Mouse (Mus musculus) left cerebral cortex, adult 2 months (tissue): ENCODE data around the gene Abl1. TPM values are rescaled to one million over a fixed set of nuclear protein-coding genes. Genes with fewer than 3 reads are reported as not detected.
"Not testable (repeated sequence)": the region's sequence is repeated elsewhere in the genome, so short reads cannot be mapped to it uniquely, and the experiment has no call there.

Source experiments
- DNase-seq, 2 experiments: peaks; one replicate each; pipeline ENCODE4 v3.0.0; 2021 to 2022; ENCODE audit warnings: low spot score in 2 of 2, mixed read lengths in 1 of 2; ENCODE audit errors: extremely low spot score in 1 of 2
- H3K27ac ChIP-seq: fragments of 200-600 bp; 2 replicates; pipeline ENCODE4 v1.8.1; 2022
- H3K4me3 ChIP-seq: fragments of 200-600 bp; 2 replicates; pipeline ENCODE4 v1.8.1; 2022
- CTCF ChIP-seq: fragments of 200-600 bp; IDR thresholded peaks from 2 replicates; pipeline ENCODE4 v1.8.1; 2022; ENCODE audit warnings: antibody characterized with exemption, mild to moderate bottlenecking, moderate library complexity
- intact Hi-C: fragments of 180-260 bp; cut with DNase I; formaldehyde crosslinking; loops from one replicate; pipeline ENCODE4 v1.15.1; 2025
- total RNA-seq, 2 experiments: library from RNA; stranded (reverse); gene quantifications; 2 replicates each; pipeline ENCODE4 v1.2.3; 2021

The Abl1 gene
- total RNA-seq, 2 experiments from 2014 or later = 41.0 to 43.2 TPM

GRCm38 (mm10) chr2:31656374-31656773, 31.8 kb upstream of the Abl1 start:
- Histone ChIP-seq H3K27ac (no peak overlapping the region), H3K4me3 (no peak overlapping the region)
- DNase-seq = no peak
- no peak for TF ChIP-seq CTCF
- intact Hi-C loops = no loop called here

GRCm38 (mm10) chr2:31662939-31663803, 25.0 kb upstream of the Abl1 start:
- H3K4me3 ChIP-seq = no peak overlapping the region
- no peak for DNase-seq
- TF ChIP-seq CTCF = no peak
- no peak overlapping the region for H3K27ac ChIP-seq
- intact Hi-C loops = no loop called here

- intact Hi-C loops = no loop called here
- no peak overlapping the region for H3K4me3 ChIP-seq
- H3K27ac ChIP-seq = no peak overlapping the region
- DNase-seq = no peak
- TF ChIP-seq CTCF = no peak
These were observed 24.4 kb upstream of the Abl1 start for GRCm38 (mm10) chr2:31663804-31664180.

- intact Hi-C loops = no loop called here
- no peak for DNase-seq
- Histone ChIP-seq H3K27ac (no peak overlapping the region), H3K4me3 (no peak overlapping the region)
- peak; percentile 37 for TF ChIP-seq CTCF
These were observed 20.8 kb upstream of the Abl1 start for GRCm38 (mm10) chr2:31667332-31667731.

- Histone ChIP-seq H3K27ac (peak within 1 kb of the TSS; percentile 44), H3K4me3 (peak within 1 kb of the TSS; percentile 81)
- TF ChIP-seq CTCF = no peak
- intact Hi-C loops = loop anchor here (5.0 kb wide), 1 partner anchor 307 kb away; no protein-coding TSS in a partner anchor
- DNase-seq = peak; percentile 82 to 90
These were observed 17.6 kb upstream of the Abl1 start, which contains the start of gene Exosc2 for GRCm38 (mm10) chr2:31670551-31671035. Exosc2 (plus strand) TSS chr2:31670715.

GRCm38 (mm10) chr2:31678641-31679040, 9.5 kb upstream of the Abl1 start:
- Histone ChIP-seq H3K4me3 (no peak overlapping the region), H3K27ac (no peak overlapping the region)
- intact Hi-C loops = no loop called here
- TF ChIP-seq CTCF = no peak; the same call in 1 of the 2 replicates
- DNase-seq = no peak

- intact Hi-C loops = loop anchor here (5.0 kb wide), 1 partner anchor 206 kb away; the partner anchor contains the start of gene Lamc3
- not testable (repeated sequence) for H3K4me3 ChIP-seq, H3K27ac ChIP-seq, DNase-seq
- TF ChIP-seq CTCF = peak; percentile 42
These were observed 7.0 kb upstream of the Abl1 start for GRCm38 (mm10) chr2:31681051-31681707.

GRCm38 (mm10) chr2:31681731-31682235, 6.4 kb upstream of the Abl1 start:
- Histone ChIP-seq H3K27ac (no peak overlapping the region), H3K4me3 (no peak overlapping the region)
- no peak for DNase-seq
- intact Hi-C loops = loop anchor here (5.0 kb wide), 1 partner anchor 206 kb away; the partner anchor contains the start of gene Lamc3
- no peak for TF ChIP-seq CTCF

- no peak overlapping the region for H3K27ac ChIP-seq
- intact Hi-C loops = loop anchor here (1.0 to 5.0 kb wide), 2 partner anchors 102 to 204 kb away; partner anchors contain the start of gene Lamc3
- DNase-seq = peak; percentile 49 to 53
- no peak overlapping the region for H3K4me3 ChIP-seq
- peak; percentile 84 for TF ChIP-seq CTCF
These were observed 4.5 kb upstream of the Abl1 start for GRCm38 (mm10) chr2:31683666-31684065.

- peak in 1 of 2 experiments; percentile 20 for DNase-seq
- TF ChIP-seq CTCF = no peak
- intact Hi-C loops = no loop called here
- H3K27ac ChIP-seq = peak overlapping the region; percentile 96
- peak overlapping the region; percentile 100 for H3K4me3 ChIP-seq
These were observed 869 bp downstream of the Abl1 start for GRCm38 (mm10) chr2:31689045-31689444.

GRCm38 (mm10) chr2:31690063-31690462, 1.9 kb downstream of the Abl1 start:
- TF ChIP-seq CTCF = no peak
- intact Hi-C loops = no loop called here

GRCm38 (mm10) chr2:31698209-31698608, 10.0 kb downstream of the Abl1 start:
- DNase-seq = no peak
- intact Hi-C loops = no loop called here

More at GRCm38 (mm10) chr2:31690063-31690462, 1.9 kb downstream of the Abl1 start:
- DNase-seq = no peak
- Histone ChIP-seq H3K4me3 (peak overlapping the region; percentile 100), H3K27ac (no peak overlapping the region)

More at GRCm38 (mm10) chr2:31698209-31698608, 10.0 kb downstream of the Abl1 start:
- H3K27ac ChIP-seq = no peak overlapping the region
- peak; percentile 26; the same call in 1 of the 2 replicates for TF ChIP-seq CTCF
- no peak overlapping the region for H3K4me3 ChIP-seq
